Mouse (Mus musculus): ENCODE results near the gene Shbg.
A peak's percentile ranks its signal among the peaks of the same experiment; 100 is the strongest.

The Shbg gene

DNA sequence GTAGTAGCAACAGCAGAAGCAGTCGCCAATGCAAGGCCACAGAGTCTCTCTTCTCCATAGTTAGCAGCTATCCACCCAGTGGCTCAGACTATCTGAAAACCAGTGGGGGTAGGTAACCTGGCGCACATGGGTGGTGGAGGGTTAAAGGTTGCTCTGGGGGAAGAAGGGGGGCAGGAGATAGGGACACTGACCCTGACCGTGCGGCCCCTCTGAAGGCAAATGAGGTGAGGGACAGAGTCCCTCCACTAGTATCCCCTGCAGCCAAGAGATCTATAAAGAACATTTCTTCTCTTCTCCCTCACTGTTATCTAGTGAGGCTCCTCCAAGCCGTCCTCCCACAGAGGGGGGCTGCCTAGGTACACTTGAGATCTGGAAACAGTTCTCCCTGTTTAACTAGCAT, at the start of gene Shbg:
Gene Shbg (minus strand): TSS at position 101 of the 400 bp plus-strand sequence.
- DNase-seq (ENCODE audit: low read depth, low spot score) = no peak

DNA sequence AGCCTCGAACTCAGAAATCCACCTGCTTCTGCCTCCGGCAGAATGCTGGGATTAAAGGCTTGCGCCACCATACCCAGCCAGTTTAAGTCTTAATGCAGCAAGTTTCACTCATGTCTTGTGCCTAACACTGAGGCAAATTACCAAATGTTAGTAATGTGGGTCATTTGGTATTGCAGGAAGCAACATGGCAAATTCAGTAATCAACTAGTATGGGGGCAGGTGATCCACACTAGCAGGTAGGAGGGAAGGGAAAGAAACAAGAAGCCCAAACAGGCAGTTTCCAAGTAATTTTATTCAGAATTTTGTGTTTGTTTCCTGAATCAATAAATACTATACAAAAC, 48.9 kb upstream of the Shbg start:
- DNase-seq (ENCODE audit: low read depth, low spot score) = no peak

DNA sequence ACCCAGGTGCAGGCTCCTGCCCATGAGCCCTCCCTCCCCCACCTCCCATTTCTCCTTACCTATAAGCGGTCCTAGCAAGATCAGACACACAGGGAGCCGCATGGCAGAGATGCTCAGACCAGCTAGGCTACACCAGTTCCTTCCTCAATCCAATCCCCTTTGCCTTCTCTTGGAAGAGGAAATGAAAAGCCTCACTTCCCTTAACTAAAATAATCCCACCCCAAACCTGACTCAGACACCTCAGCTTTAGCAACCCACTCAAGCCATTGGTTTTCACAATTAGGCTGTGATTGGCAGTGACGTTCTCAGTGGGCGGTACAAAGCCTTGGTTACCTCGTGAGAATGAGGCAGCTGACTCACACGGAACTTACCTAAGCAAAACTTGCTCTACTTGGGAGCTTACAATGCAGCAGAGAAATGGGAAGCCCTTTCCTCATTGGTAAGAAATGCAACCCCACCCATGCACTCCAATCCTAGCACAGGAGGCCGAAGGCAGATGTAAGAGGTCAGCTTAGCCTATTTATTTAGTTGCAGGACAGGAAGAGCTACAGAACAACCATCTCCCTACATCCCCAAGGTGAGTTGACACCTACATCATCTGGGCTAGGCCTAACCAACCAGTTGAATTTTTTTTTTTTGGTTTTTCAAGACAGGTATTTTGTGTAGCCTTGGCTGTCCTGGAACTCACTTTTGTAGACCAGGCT, 48.4 kb upstream of the Shbg start, which contains the start of gene Cd68:
Gene Cd68 (minus strand): TSS at position 193 of the 704 bp plus-strand sequence.
- DNase-seq (ENCODE audit: low read depth, low spot score) = peak; percentile 93

DNA sequence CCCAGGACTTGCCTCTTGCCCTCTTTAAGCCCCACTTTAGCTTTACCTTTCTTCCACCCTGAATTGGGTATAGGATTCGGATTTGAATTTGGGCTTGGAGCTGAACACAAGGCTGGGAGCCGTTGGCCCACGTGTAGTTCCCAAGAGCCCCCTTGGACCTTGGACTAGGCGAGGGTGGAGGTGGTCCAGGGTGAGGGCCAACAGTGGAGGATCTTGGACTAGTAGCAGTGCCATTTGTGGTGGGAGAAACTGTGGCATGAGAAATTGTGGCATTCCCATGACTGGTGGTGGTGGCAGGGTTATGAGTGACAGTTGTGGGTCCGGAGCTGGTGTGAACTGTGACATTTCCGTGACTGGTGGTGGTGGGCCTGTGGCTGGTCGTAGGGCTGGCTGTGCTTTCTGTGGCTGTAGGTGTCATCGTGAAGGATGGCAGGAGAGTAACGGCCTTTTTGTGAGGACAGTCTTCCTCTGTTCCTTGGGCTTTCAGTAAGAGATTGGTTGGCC, 47.8 kb upstream of the Shbg start:
- DNase-seq (ENCODE audit: low read depth, low spot score) = no peak

DNA sequence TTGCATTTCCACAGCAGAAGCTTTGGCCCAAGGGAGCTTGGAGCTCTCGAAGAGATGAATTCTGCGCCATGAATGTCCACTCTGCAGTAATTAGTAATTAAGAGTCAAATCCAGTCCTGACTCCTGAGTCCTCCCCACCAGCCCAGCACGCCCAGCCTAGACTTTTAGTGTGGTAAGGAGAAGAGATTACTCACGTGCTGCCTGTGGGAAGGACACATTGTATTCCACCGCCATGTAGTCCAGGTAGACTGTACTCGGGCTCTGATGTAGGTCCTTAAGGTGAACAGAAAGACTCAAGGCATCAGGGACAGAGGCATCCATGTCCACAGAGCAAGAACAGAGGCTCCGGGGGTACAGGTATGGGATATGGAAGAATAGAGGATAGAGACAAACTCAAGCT, 47.1 kb upstream of the Shbg start:
- no peak for DNase-seq (ENCODE audit: low read depth, low spot score)

DNA sequence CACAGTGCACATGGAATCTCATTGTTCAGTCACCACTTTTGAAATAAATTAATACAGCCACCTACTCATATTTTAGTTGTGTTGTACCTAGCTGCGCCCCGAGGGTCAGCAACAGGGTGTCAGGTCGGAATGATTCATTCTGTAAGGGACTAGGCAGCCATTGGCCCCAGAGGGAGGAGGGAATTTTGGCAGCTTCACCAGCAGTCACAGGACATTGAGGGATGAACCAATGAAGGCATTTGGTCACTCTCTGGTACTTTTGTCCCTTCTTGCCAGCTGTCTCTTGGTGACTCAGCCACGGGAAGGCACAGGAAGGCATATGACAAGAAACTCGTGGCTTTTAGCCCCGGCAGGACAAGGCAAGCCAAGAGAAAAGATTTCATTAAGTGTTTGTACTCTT, 46.1 kb upstream of the Shbg start:
- DNase-seq (ENCODE audit: low read depth, low spot score) = no peak

DNA sequence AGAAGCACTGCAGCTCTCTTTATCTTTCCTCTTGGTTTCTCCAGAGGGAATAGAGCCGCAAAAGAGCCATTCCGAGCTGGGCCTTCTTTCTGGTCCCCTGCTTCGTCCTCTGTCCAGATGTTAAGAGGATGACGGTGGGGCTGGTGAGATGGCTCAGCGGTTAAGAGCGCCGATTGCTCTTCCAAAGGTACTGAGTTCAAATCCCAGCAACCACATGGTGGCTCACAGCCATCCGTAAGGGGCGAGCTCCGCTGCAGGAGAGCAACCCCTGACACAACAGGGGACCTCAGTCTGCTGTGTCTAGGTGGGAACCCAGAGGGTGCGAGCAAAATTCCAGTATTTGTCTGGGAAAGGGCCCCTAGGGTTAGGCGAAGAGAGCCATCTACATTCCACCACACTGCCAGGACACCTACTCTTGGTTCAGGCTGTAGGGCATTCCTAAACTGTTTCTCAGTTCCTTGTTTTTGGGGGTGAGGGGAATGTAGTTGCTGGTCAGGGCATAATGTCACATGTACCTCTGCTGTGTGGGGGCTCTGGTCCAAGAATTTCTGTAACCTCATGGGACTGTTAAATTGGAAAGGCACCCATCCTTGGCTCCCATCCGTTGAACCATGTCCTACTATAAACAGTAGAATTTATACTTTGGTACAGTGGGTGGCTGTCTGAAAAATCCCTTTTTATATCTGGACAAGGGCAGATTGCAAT, 45.4 kb upstream of the Shbg start:
- peak; percentile 34 for DNase-seq (ENCODE audit: low read depth, low spot score)

DNA sequence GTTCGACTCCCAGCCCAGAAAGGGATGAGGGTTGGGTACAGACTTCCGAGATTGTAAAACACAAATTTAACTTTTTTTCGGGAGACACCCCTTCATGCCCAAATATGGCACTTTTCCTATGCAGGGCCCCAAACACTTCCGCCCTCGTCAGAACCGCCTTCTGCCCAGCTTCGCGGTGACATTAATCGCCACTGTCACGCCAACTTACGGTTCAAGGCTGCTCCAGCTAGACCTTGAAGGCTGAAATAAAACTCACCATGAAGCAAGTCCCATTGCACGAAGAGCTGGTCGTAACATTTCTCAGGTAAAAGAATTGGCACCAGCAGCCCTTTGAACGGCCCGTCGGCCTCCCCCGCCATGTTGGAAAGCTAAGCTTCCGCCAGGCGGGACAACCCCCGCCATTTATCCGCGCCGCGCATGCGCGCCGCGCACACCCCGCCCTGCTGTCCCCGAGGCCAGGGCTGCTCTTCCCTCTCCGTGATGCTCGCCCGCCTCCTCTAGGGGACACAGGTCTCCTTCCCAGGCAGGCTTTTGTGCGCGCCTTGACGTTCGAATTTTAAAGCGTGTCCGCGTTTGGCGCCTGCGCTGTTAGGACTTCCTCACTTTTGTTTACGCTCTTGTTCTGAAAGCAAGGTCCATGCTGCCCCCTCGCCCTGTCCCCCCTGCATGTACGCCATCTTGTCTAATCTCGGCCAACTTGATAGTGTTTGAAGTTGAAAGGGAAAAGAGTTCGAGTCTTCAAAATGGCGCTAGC, 44.7 kb upstream of the Shbg start, which contains the start of gene Mpdu1:
Gene Mpdu1 (minus strand): TSS at position 430 of the 754 bp plus-strand sequence.
- DNase-seq (ENCODE audit: low read depth, low spot score) = peak; percentile 98

DNA sequence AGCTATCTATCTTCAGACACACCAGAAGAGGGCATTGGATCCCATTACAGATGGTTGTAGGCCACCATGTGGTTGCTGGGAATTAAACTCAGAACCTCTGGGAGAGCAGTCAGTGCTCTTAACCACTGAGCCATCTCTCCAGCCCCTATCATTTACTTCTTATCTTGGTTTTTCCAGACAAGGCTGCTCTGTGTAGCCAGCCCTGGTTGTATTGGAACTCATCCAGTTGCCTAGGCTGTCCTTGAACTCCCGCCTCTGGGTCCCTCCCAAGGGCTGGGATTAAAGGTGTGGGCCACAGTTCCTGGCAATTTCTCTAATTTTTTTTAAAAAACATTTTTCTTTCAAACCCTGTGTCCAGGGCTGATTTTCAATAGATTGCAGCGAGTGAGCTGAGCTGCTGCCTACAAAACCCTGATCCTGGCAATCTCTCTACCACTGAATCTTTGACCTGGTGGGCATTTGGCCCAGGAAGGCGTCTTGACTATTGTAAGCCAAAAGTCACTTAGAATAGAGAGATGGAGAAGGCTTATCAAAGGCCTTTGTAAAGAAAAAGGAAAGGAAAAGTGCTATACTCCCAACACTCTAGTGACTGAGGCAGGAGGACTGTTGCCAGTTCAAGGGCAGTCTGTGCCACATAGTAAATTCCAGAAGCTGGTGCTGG, 43.6 kb upstream of the Shbg start:
- DNase-seq (ENCODE audit: low read depth, low spot score) = no peak

DNA sequence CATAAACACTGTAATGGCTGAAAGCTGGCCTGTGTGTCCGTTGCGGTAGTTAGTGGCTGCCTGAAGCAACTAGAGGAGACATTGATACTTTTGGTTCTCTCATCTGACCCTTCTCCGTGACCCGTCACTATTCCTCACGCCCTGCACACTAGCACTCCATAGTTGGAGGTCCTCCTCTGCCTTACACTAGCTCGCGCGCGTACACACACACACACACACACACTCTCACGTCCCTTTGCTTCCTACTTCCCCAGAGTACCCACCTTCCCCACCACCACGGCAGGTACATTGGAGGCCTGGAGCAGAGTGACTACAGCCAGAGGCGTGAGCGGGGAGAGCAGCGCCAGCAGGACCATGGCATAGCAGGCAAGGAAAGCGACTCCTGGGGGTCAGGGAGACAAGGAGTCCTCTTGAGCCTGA, 39.8 kb upstream of the Shbg start:
- DNase-seq (ENCODE audit: low read depth, low spot score) = no peak

DNA sequence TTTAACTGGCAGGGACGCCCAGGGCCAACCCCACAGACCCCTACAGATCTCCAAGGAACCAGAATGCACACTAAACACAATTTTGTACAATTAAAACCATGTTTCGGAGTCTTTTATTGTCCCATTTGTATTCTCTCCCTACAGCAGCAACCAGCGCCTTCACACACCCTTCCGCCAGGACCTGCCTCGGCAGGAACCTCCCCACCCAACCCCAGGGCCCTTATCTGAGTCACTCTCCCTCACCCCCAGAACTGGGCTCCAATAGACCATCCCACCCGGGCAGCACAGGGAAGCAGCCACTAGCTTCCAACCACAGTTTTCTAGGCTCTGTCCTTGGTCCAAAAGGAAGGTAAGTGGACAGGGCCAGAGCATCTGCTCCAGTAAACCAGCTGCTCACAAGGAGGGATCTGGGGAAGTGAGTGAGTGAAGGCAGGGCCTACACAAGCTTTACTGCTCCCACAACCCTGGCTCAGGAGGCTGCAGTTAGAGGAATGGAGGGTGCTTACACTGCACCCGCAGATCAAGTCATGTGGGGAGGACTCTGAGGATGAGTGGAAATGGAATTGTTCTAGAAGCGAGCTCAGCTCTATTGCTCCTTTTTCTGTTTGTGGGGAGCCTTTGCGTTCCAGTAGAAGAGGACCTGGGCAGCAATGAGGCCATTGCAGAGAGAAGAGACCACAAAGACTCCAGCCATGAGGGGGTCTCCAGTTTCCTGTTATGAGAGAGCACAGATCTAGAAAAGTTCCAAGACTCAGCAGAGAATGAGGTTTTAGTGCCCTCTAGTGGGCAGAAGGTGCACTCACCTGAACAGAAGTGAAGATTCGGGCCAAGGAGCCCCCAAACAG, 39.1 kb upstream of the Shbg start:
- peak; percentile 76 for DNase-seq (ENCODE audit: low read depth, low spot score)

DNA sequence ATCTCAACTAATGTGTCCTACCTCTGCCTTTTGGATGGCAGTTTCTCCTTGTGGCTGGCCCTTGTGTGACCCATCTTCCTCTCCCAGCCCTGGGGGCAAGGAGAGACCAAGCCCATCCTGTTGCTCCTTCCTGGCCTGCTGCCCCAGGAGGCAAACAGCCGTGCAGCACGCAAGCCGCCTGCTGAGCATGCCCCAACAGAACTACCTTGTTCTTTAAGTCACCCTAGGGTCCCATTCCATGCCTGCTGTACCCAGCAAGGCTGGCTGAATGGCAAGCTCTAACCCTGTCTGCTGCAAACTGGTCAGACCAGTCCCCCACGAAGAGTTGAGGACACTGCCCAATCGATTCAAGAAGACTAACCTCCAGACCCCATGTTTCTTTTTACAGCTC, 38.4 kb upstream of the Shbg start:
- no peak for DNase-seq (ENCODE audit: low read depth, low spot score)

DNA sequence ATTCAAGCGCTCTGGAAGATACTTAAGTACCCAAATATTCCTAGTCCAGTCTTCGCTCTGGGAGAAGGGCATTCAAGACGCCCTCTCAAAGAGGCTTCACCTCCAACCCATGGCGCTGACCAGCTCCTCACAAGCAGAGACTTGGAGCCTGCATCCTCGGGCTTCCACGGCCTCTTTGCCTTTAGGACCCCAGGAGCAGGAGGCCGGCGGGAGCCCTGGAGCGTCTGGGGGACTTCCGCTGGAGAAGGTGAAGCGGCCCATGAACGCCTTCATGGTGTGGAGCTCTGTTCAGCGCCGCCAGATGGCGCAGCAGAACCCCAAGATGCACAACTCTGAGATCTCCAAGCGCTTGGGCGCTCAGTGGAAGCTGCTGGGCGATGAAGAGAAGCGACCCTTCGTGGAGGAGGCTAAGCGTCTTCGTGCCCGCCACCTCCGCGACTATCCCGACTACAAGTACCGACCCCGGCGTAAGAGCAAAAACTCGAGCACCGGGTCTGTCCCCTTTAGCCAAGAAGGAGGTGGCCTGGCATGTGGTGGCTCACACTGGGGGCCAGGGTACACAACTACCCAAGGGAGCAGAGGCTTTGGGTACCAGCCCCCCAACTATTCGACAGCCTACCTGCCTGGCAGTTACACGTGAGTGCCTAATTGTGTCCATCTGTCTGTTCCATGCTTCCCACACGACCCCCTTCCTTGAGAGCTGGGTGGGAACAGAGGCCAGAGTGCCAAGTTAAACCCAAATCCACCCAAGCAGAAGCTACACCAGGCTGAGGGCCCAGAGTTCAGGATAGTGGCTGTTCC, 37.8 kb upstream of the Shbg start, which contains the start of gene Sox15:
Gene Sox15 (plus strand): TSS at position 51 of the 801 bp plus-strand sequence.
- peak; percentile 90 for DNase-seq (ENCODE audit: low read depth, low spot score)

DNA sequence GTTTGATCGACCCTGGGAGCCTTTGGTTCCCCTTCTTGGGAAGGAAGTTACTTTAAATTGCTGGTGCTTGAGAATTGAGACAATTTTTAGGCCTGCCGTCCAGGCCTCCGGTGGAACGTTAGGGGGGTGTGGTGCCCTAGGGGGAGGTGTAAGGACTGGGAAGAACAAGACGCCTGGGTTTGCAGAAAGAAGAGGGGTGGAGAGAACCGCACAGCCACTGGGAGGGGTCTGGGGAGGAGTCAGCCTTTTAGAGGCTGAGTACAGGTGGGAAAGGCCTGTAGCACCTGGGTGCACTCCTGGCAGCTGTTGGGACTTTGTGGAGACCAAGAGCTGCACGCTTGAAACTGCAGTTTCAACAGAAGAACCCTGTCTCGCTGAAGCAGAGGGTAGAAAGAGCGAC, 37.1 kb upstream of the Shbg start:
- peak; percentile 88 for DNase-seq (ENCODE audit: low read depth, low spot score)

DNA sequence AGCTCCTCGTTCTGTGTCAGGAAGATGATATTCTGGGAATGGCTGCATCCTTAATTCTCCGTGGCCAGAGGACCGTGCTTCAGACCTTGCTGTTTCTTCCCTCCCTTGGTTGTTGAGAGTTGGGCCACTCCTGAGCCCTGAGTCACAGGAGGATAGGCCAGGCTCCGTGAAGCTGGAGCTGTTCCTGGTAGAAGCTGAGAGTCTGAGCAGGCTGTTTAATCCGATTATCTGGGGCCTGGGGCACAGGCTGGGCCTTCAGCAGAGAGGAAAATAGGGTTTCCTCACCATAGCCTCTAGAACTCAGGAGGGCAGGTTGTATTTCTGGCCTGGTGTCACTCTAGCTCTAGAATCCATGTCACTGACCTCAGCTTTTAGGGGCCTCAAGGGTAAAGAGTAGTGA, 35.7 kb upstream of the Shbg start:
- DNase-seq (ENCODE audit: low read depth, low spot score) = no peak

DNA sequence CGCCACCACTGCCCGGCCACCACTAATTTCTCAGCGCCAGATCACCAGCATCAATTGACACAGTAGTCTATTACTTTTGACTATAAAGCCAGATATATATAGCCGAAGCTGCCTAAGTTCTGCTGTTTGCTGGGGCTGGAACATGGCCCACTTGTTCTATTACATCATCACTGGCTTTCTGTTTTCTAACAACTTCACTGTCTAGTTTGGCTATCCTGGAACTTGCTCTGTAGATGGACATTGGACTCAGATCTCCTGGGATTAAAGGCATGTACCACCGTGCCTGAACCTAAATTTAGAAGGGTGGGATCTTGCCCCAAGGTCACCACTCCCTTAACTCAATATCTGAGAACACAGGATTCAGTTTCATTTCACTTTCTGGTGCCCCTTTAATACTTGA, 28.2 kb upstream of the Shbg start:
- DNase-seq (ENCODE audit: low read depth, low spot score) = no peak

DNA sequence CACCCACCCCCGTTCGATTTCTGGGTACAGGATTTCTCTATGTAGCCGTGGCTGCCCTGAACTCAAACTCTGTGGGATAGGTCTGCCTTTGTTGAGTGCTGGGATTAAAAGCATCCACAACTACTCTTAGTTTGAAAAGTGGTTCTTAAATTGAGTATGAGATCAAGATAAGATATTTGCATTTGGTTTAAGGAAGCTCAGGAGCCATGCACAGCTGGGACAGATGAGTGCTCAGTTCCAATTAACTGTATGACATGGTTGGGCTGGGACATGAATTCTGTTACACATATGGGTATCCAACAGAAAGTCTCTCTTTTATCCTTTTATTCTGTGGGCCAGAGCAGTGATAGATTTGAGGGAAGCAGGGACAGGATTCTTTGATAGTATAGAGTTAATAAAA, 17.8 kb upstream of the Shbg start:
- no peak for DNase-seq (ENCODE audit: low read depth, low spot score)

DNA sequence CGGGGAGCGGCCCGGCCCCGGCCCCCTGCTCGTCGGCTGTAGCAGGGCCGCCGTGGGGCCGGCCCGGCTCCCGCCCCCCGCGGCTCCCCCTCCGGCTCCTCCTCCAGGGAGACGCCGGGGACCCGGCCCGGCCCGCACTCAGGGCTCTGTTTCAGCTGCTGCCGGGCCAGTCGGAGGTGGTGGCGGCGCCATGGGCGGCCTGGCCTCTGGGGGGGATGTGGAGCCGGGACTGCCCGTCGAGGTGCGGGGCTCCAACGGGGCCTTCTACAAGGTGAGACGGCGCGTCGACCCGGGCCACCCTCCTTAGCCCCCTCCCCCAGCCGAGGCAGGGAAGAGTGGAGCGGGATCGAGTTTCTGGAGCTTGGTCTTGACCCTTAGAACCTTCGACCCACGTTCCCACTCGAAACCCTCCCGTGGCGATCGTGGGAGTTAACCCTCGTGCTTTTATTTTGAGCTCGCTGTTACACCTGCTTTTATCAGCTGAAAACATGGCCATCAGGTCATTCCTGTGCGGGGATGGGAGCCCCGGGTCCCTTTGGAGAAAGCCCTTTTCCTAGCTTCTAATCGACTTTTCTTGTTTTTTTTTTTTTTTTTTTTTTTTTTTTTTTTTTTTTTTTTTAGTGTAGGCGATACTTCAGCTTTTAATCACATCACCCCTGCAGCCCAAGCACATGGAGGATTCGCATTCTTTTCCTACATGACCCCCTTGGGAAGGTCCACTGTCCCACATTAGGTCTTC, 15.6 kb upstream of the Shbg start:
- peak; percentile 51 for DNase-seq (ENCODE audit: low read depth, low spot score)

Measured in ES-CJ7 (cell line).